Mouse (Mus musculus): ENCODE measurements around the gene Was. TPM values are rescaled to one million over a fixed set of nuclear protein-coding genes. Genes with fewer than 3 reads are reported as not detected.
A peak's percentile ranks its signal among the peaks of the same experiment; 100 is the strongest.
"Not testable (repeated sequence)": the region's sequence is repeated elsewhere in the genome, so short reads cannot be mapped to it uniquely, and the experiment has no call there.

Was gene
- polyA plus RNA-seq, 1 experiment from 2014 or later, result 0.39 TPM

GRCm38 (mm10) chrX:8073881-8074429 is 16.3 kb downstream of the Was start:
- no peaks in the 10 kb centered on the region for H3K9me3 ChIP-seq (replicated peaks)
- 9% methylated on average over 44 of the region's 64 CpGs for WGBS
- H3K36me3 ChIP-seq, result peaks cover 10% of the 10 kb centered on the region; the same call in 1 of the 2 replicates
- H3K9ac ChIP-seq, result peak overlapping the region; percentile 63
- H3K4me3 ChIP-seq, result peak overlapping the region; percentile 68
- ATAC-seq (replicated peaks; ENCODE audit: insufficient number of reproducible peaks, insufficient read depth, low FRiP score, low read depth), result peak; percentile 66
- peak overlapping the region; percentile 61 for H3K4me2 ChIP-seq
- peaks cover 2% of the 10 kb centered on the region; the same call in 1 of the 2 replicates for H3K4me1 ChIP-seq (replicated peaks)
- H3K27ac ChIP-seq, result peak overlapping the region; percentile 90
- H3K27me3 ChIP-seq, result no peaks in the 10 kb centered on the region

GRCm38 (mm10) chrX:8069166-8069565 is 21.1 kb downstream of the Was start:
- no peak overlapping the region for H3K4me2 ChIP-seq
- 89% methylated on average over 1 of the region's 1 CpGs for WGBS
- no peak overlapping the region for H3K9ac ChIP-seq
- peaks cover 21% of the 10 kb centered on the region for H3K36me3 ChIP-seq
- no peaks in the 10 kb centered on the region for H3K27me3 ChIP-seq
- H3K9me3 ChIP-seq (replicated peaks), result no peaks in the 10 kb centered on the region
- ATAC-seq (replicated peaks; ENCODE audit: insufficient number of reproducible peaks, insufficient read depth, low FRiP score, low read depth), result no peak
- H3K27ac ChIP-seq, result no peak overlapping the region
- H3K4me1 ChIP-seq (replicated peaks), result peaks cover 2% of the 10 kb centered on the region; the same call in 1 of the 2 replicates
- H3K4me3 ChIP-seq, result no peak overlapping the region

DNA sequence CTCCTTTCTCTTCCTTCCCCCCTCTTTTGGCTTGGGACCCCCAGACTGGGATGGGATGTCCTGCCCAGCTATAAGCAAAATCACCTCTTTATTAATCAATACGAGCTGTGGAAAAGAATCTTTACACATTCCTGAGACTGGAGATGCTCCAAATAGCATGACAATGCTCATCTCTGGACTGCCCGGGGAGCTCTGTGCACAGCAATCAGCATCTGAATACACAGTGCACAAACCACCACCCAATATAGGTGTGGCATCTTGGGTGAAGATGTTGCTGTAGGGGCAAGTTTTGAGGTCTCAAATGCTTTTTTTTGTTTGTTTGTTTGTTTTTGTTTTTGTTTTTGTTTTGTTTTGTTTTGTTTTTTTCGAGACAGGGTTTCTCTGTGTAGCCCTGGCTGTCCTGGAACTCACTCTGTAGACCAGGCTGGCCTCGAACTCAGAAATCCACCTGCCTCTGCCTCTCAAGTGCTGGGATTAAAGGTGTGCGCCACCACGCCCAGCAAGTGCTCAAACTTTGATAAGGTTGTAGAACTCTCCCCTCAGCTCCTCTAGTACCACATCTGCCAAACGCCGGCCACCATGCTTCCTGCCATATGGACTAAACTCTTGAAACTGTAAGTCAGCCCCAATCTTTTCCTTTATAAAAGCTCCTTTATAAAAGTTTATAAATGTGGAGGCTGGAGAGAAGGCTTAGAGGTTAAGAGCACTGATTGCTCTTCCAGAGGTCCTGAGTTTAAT is 39.1 kb downstream of the Was start:
- H3K36me3 ChIP-seq; H3K4me1 ChIP-seq (replicated peaks); H3K4me3 ChIP-seq; H3K4me2 ChIP-seq; H3K9me3 ChIP-seq (replicated peaks); H3K27ac ChIP-seq; H3K9ac ChIP-seq; ATAC-seq (replicated peaks; ENCODE audit: insufficient number of reproducible peaks, insufficient read depth, low FRiP score, low read depth); H3K27me3 ChIP-seq: not testable (repeated sequence)
- WGBS, result 70% methylated on average over 8 of the region's 8 CpGs

DNA sequence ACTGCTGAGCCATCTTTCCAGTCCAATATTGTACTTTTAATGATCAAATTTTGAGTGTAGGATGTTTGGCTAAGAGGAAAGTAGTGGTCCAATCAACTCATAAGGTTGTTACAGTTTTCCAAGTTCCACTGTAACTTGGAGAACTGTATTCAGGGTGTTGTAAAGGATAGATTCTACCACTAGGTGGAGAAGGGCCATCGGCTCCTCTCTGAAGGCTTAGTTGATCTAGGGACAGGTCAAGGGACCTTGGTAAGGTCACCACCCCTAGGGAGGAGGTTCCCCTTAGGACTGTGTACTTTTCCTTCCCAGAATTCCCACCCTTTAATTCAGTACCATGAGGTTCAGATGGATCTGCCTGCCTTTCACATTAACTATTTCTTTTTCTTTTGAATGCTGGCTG is 57.3 kb downstream of the Was start:
- H3K4me3 ChIP-seq, result no peak overlapping the region
- H3K36me3 ChIP-seq, result no peaks in the 10 kb centered on the region
- no peaks in the 10 kb centered on the region for H3K27me3 ChIP-seq
- no peak for ATAC-seq (replicated peaks; ENCODE audit: insufficient number of reproducible peaks, insufficient read depth, low FRiP score, low read depth)
- no peak overlapping the region for H3K4me2 ChIP-seq
- H3K27ac ChIP-seq, result no peak overlapping the region
- no peak overlapping the region for H3K9ac ChIP-seq
- H3K9me3 ChIP-seq (replicated peaks), result no peaks in the 10 kb centered on the region
- no peaks in the 10 kb centered on the region for H3K4me1 ChIP-seq (replicated peaks)
- WGBS, result 62% methylated on average over 1 of the region's 1 CpGs

Other genes with a start within 250 kb of the Was start
- gene Otud5, start 249.1 kb downstream of the Was start, polyA plus RNA-seq (2015; fragmentation: Nextera tagmentation; extraction: Ambion mirVana), result 24.7 and 31.7 TPM in 2 replicates
- gene Pim2, start 212.2 kb downstream of the Was start, polyA plus RNA-seq (2015; fragmentation: Nextera tagmentation; extraction: Ambion mirVana), result 4.5 and 6.3 TPM in 2 replicates
- 22.3 and 32.0 TPM in 2 replicates for gene Slc35a2, start 206.5 kb downstream of the Was start, polyA plus RNA-seq (2015; fragmentation: Nextera tagmentation; extraction: Ambion mirVana)
- 72.8 and 77.9 TPM in 2 replicates for gene Pqbp1, start 191.2 kb downstream of the Was start, polyA plus RNA-seq (2015; fragmentation: Nextera tagmentation; extraction: Ambion mirVana)
- 102 and 124 TPM in 2 replicates for gene Timm17b, start 191.1 kb downstream of the Was start, polyA plus RNA-seq (2015; fragmentation: Nextera tagmentation; extraction: Ambion mirVana)
- gene Gm10491, start 182.7 kb downstream of the Was start, polyA plus RNA-seq (2015; fragmentation: Nextera tagmentation; extraction: Ambion mirVana), result not detected in 2 replicates
- not detected in 2 replicates for gene Gm10490, start 181.0 kb downstream of the Was start, polyA plus RNA-seq (2015; fragmentation: Nextera tagmentation; extraction: Ambion mirVana)
- gene Pcsk1n, start 170.7 kb downstream of the Was start, polyA plus RNA-seq (2015; fragmentation: Nextera tagmentation; extraction: Ambion mirVana), result 0.39 and 3.3 TPM in 2 replicates
- gene Eras, start 161.9 kb downstream of the Was start, polyA plus RNA-seq (2015; fragmentation: Nextera tagmentation; extraction: Ambion mirVana), result not detected in 2 replicates
- gene Hdac6, start 142.6 kb downstream of the Was start, polyA plus RNA-seq (2015; fragmentation: Nextera tagmentation; extraction: Ambion mirVana), result 21.4 and 28.6 TPM in 2 replicates
- gene Gata1, start 112.4 kb downstream of the Was start, polyA plus RNA-seq (2015; fragmentation: Nextera tagmentation; extraction: Ambion mirVana), result 0.57 and 2.4 TPM in 2 replicates
- 0.19 and 0.66 TPM in 2 replicates for gene Glod5, start 72.0 kb downstream of the Was start, polyA plus RNA-seq (2015; fragmentation: Nextera tagmentation; extraction: Ambion mirVana)
- 25.0 and 32.1 TPM in 2 replicates for gene Suv39h1, start 15.7 kb downstream of the Was start, polyA plus RNA-seq (2015; fragmentation: Nextera tagmentation; extraction: Ambion mirVana)
- 22.3 and 25.2 TPM in 2 replicates for gene Wdr13, start 42.4 kb upstream of the Was start, polyA plus RNA-seq (2015; fragmentation: Nextera tagmentation; extraction: Ambion mirVana)
- 288 and 296 TPM in 2 replicates for gene Rbm3, start 55.4 kb upstream of the Was start, polyA plus RNA-seq (2015; fragmentation: Nextera tagmentation; extraction: Ambion mirVana)
- 10.1 and 12.2 TPM in 2 replicates for gene Tbc1d25, start 85.7 kb upstream of the Was start, polyA plus RNA-seq (2015; fragmentation: Nextera tagmentation; extraction: Ambion mirVana)
- 27.9 and 30.8 TPM in 2 replicates for gene Ebp, start 103.0 kb upstream of the Was start, polyA plus RNA-seq (2015; fragmentation: Nextera tagmentation; extraction: Ambion mirVana)
- gene Porcn, start 116.0 kb upstream of the Was start, polyA plus RNA-seq (2015; fragmentation: Nextera tagmentation; extraction: Ambion mirVana), result 2.6 and 4.7 TPM in 2 replicates
- 20.8 and 29.6 TPM in 2 replicates for gene Ftsj1, start 161.9 kb upstream of the Was start, polyA plus RNA-seq (2015; fragmentation: Nextera tagmentation; extraction: Ambion mirVana)
- 16.3 and 20.3 TPM in 2 replicates for gene Slc38a5, start 180.6 kb upstream of the Was start, polyA plus RNA-seq (2015; fragmentation: Nextera tagmentation; extraction: Ambion mirVana)
- not detected in 2 replicates for gene Ssxb10, start 236.9 kb upstream of the Was start, polyA plus RNA-seq (2015; fragmentation: Nextera tagmentation; extraction: Ambion mirVana)

Measured in heart, embryonic 15.5 days (tissue).